Mouse (Mus musculus): ENCODE results near the gene Tmem268. TPM values are rescaled to one million over a fixed set of nuclear protein-coding genes. Genes with fewer than 3 reads are reported as not detected.

The Tmem268 gene
- polyA plus RNA-seq, 1 experiment = 12.3 TPM

DNA sequence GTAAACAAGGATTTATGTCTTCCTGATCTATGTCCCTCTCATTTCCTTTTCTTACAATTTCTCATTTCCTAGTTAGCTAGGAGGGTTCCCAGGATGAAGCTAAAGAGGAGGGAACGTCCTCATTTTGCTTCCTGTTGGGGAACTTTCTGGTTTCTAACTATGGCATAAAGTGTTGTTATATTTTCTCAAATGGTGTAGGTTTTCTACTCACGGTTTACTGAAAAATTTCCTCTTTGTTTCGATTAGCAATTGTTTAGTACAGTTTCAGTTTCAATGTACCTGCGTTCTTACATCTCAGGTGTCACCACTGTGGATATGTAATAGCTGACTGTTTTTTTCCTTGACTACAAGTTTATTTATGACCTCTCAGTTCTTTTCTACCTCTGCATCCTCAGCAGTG, 32.0 kb downstream of the Tmem268 start:
- H3K27me3 ChIP-seq (ENCODE audit: control insufficient read depth, insufficient read depth, low read length) = no peaks in the 10 kb centered on the region; the same call in 1 of the 2 replicates
- H3K27ac ChIP-seq (ENCODE audit: insufficient read depth, low read length) = no peak overlapping the region
- no peak overlapping the region for H3K4me3 ChIP-seq (replicated peaks; ENCODE audit: insufficient read depth, low read depth, low read length)
- TF ChIP-seq POLR2A (IDR thresholded peaks at IDR 0.05; ENCODE audit: borderline replicate concordance, insufficient read depth, low read length) = no peak
- no peak for TF ChIP-seq CTCF (IDR thresholded peaks at IDR 0.05; ENCODE audit: borderline replicate concordance, insufficient read depth, low read depth, low read length)
- DNase-seq = no peak
- WGBS = 92% methylated on average over 4 of the region's 4 CpGs
- no peaks in the 10 kb centered on the region for H3K4me1 ChIP-seq (ENCODE audit: control insufficient read depth, insufficient read depth, low read length)

DNA sequence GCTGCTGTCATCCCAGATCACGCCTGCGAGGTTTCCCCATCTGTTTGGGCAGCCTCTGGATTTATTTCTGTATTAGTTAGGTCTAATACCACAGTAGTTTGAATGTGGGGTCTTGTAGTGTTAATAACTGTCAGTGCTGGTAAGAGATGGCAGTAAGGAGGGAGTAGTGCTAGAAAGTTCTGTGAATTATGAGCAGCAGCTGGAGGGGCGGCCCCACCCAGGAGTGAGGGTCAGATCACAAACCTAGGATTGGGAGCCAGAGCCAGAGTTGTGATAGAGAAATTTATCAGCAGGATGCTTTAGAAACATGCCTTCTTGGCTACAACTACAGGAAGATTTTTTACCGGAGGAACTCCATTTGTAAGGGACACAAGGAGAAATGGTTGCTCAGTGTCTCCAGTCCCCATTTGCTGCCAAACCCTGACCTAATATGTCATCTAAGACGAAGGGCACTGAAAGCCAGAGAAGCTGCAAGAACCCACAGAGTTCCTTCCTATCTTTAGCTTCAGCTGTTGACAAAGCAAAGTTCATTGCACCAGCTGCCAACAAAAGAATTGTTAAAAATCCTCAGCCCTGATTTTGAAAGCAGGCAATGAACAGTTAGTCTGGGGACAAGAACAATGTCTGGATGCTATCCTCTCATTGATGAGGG, 36.0 kb downstream of the Tmem268 start:
- Histone ChIP-seq H3K27me3 (ENCODE audit: control insufficient read depth, insufficient read depth, low read length) (no peaks in the 10 kb centered on the region; the same call in 1 of the 2 replicates), H3K4me3 (replicated peaks; ENCODE audit: insufficient read depth, low read depth, low read length) (no peak overlapping the region), H3K4me1 (ENCODE audit: control insufficient read depth, insufficient read depth, low read length) (no peaks in the 10 kb centered on the region), H3K27ac (ENCODE audit: insufficient read depth, low read length) (no peak overlapping the region)
- WGBS = 69% methylated on average over 5 of the region's 5 CpGs
- TF ChIP-seq POLR2A (IDR thresholded peaks at IDR 0.05; ENCODE audit: borderline replicate concordance, insufficient read depth, low read length) (no peak), CTCF (IDR thresholded peaks at IDR 0.05; ENCODE audit: borderline replicate concordance, insufficient read depth, low read depth, low read length) (no peak)
- no peak for DNase-seq

DNA sequence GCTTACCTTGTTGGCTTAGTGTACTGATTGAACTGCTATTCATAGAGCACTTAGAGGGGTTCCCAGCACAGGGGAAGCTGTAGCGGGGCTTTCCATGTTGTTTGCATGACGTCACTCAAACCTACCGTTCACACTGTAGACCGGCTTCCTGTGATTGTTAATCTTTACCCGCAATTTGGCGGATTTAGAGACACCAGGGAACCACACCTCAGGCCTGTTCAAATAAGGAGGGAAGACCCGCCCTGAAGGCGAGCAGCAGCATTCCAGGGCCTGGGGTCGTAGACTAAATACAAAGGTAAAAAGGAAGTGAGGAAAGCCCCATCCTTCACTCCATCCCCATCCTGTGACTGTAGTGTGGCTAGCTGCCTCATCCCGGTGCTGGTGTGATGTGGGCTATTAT, 36.7 kb downstream of the Tmem268 start:
- no peak for DNase-seq
- WGBS = 84% methylated on average over 10 of the region's 10 CpGs
- H3K4me1 ChIP-seq (ENCODE audit: control insufficient read depth, insufficient read depth, low read length) = no peaks in the 10 kb centered on the region
- TF ChIP-seq POLR2A (IDR thresholded peaks at IDR 0.05; ENCODE audit: borderline replicate concordance, insufficient read depth, low read length) (no peak), CTCF (IDR thresholded peaks at IDR 0.05; ENCODE audit: borderline replicate concordance, insufficient read depth, low read depth, low read length) (no peak)
- no peak overlapping the region for H3K27ac ChIP-seq (ENCODE audit: insufficient read depth, low read length)
- H3K27me3 ChIP-seq (ENCODE audit: control insufficient read depth, insufficient read depth, low read length) = no peaks in the 10 kb centered on the region; the same call in 1 of the 2 replicates
- H3K4me3 ChIP-seq (replicated peaks; ENCODE audit: insufficient read depth, low read depth, low read length) = no peak overlapping the region

DNA sequence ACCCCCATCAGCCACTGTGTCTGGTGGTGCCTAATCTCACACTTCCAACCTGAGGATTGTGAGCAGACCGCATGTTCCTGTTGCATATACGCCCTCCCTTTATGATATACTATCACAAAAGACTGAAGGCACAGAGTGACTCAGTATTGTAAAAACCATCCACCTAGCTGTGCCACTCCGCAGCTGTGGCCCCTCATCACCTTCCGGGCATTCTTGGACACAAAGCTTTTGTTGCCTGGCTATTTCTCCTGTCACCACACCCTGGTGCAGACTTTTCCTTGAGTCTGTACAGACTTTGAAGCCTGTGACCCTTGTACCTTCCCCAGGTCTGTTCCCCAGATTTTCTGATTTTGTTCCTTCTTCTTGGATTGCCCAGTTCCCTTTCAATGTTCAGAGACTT, 37.4 kb downstream of the Tmem268 start:
- WGBS = 96% methylated on average over 4 of the region's 4 CpGs
- TF ChIP-seq POLR2A (IDR thresholded peaks at IDR 0.05; ENCODE audit: borderline replicate concordance, insufficient read depth, low read length) (no peak), CTCF (IDR thresholded peaks at IDR 0.05; ENCODE audit: borderline replicate concordance, insufficient read depth, low read depth, low read length) (no peak)

DNA sequence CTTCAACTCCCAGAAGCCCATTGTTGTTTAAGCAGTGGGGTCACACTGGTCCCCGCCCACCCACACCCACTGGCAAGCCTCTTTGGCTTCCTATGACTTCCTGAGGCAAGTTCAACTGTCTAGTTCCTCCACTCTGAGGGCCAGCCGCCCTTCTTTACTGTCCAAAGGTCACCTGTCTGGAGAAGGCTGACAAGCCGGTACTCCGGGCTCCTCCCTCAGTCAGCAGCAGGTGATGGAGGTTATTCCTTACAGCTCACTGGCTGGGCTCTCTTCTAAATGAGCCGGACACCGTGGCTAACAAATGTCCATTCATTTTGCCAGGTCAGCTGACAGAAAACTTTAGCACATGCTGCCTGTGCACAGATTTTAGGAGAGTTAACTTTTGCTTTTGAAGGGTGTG, 42.2 kb downstream of the Tmem268 start:
- H3K27me3 ChIP-seq (ENCODE audit: control insufficient read depth, insufficient read depth, low read length) = no peaks in the 10 kb centered on the region
- 71% methylated on average over 6 of the region's 6 CpGs for WGBS
- H3K27ac ChIP-seq (ENCODE audit: insufficient read depth, low read length) = no peak overlapping the region
- no peaks in the 10 kb centered on the region for H3K4me1 ChIP-seq (ENCODE audit: control insufficient read depth, insufficient read depth, low read length)
- no peak for DNase-seq
- no peak overlapping the region for H3K4me3 ChIP-seq (replicated peaks; ENCODE audit: insufficient read depth, low read depth, low read length)
- TF ChIP-seq POLR2A (IDR thresholded peaks at IDR 0.05; ENCODE audit: borderline replicate concordance, insufficient read depth, low read length) = no peak
- no peak for TF ChIP-seq CTCF (IDR thresholded peaks at IDR 0.05; ENCODE audit: borderline replicate concordance, insufficient read depth, low read depth, low read length)

More for the DNA sequence above, 37.4 kb downstream of the Tmem268 start:
- H3K4me1 ChIP-seq (ENCODE audit: control insufficient read depth, insufficient read depth, low read length) = no peaks in the 10 kb centered on the region
- DNase-seq = no peak
- H3K27ac ChIP-seq (ENCODE audit: insufficient read depth, low read length) = no peak overlapping the region
- no peak overlapping the region for H3K4me3 ChIP-seq (replicated peaks; ENCODE audit: insufficient read depth, low read depth, low read length)
- no peaks in the 10 kb centered on the region; the same call in 1 of the 2 replicates for H3K27me3 ChIP-seq (ENCODE audit: control insufficient read depth, insufficient read depth, low read length)

DNA sequence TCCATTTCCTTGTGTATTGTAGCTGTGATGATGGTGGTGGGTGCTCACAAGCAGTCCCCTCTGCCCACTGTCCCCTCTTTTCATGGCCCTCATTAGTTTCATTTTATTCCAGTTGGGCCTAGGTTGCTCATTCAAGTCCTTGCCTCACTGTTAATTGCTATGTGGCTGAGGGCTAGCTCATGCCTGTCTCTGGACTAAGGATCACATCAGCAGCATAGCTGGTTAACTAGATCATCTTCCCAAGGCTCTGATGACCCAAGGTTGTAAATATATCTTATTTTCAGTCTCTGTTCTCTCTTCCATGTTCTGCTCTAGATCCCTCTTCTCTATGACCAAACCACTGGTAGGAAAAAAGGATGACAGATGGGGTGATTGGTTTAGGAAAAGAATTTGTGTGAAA, 42.7 kb downstream of the Tmem268 start:
- no peak for DNase-seq
- TF ChIP-seq POLR2A (IDR thresholded peaks at IDR 0.05; ENCODE audit: borderline replicate concordance, insufficient read depth, low read length) (no peak), CTCF (IDR thresholded peaks at IDR 0.05; ENCODE audit: borderline replicate concordance, insufficient read depth, low read depth, low read length) (no peak)
- H3K27ac ChIP-seq (ENCODE audit: insufficient read depth, low read length) = no peak overlapping the region
- no peaks in the 10 kb centered on the region for H3K4me1 ChIP-seq (ENCODE audit: control insufficient read depth, insufficient read depth, low read length)
- no peak overlapping the region for H3K4me3 ChIP-seq (replicated peaks; ENCODE audit: insufficient read depth, low read depth, low read length)
- no peaks in the 10 kb centered on the region for H3K27me3 ChIP-seq (ENCODE audit: control insufficient read depth, insufficient read depth, low read length)

DNA sequence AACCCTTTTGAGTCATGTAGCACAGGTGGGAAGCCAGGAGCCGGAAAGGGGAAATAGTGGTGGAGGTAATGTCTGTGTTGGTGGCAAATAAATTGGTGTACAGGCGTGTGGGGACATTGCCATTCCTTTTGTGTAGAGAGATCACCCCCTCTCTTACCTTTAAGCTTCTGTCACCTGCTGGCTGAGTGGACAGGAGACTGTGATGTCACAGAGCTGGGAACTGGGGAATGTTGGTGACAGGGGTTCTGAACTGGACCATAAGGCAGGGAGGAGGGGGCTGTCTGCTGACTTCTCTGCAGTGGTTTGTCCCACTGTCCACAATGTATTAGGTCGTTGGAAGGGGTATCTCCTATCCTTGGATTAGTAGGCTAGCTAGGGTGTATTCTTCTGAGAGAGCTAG, 46.4 kb downstream of the Tmem268 start, which contains the start of gene Gm11213:
Gene Gm11213, minus strand, starts transcription at position 317 of the 400 bp plus-strand sequence.
- DNase-seq = no peak
- Histone ChIP-seq H3K27me3 (ENCODE audit: control insufficient read depth, insufficient read depth, low read length) (no peaks in the 10 kb centered on the region), H3K4me3 (replicated peaks; ENCODE audit: insufficient read depth, low read depth, low read length) (no peak within 1 kb of the TSS), H3K27ac (ENCODE audit: insufficient read depth, low read length) (no peak within 1 kb of the TSS; the same call in 1 of the 2 replicates), H3K4me1 (ENCODE audit: control insufficient read depth, insufficient read depth, low read length) (no peaks in the 10 kb centered on the region)
- 79% methylated on average over 3 of the region's 3 CpGs for WGBS
- no peak for TF ChIP-seq POLR2A (IDR thresholded peaks at IDR 0.05; ENCODE audit: borderline replicate concordance, insufficient read depth, low read length)
- no peak for TF ChIP-seq CTCF (IDR thresholded peaks at IDR 0.05; ENCODE audit: borderline replicate concordance, insufficient read depth, low read depth, low read length)

DNA sequence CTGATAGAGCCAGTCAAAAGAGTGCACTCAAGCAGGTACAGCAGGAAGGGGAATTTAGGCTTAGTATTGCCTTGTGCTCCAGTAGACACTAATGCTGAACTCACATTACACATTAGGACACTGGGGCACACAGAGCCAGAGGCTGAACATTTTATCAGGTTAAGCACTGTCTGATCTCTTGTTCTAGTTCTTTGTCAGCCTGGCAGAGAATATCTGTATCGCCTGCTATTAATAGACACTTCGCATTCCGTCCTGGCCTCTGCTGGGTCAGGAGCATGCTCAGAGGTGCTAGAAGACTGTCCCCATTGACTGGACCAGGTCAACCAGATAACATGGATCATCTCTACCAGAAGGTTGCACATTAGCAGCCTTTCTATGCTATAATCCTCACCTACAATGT, 47.0 kb downstream of the Tmem268 start:
- no peak overlapping the region; the same call in 1 of the 2 replicates for H3K27ac ChIP-seq (ENCODE audit: insufficient read depth, low read length)
- TF ChIP-seq POLR2A (IDR thresholded peaks at IDR 0.05; ENCODE audit: borderline replicate concordance, insufficient read depth, low read length) = no peak
- TF ChIP-seq CTCF (IDR thresholded peaks at IDR 0.05; ENCODE audit: borderline replicate concordance, insufficient read depth, low read depth, low read length) = no peak
- no peaks in the 10 kb centered on the region for H3K4me1 ChIP-seq (ENCODE audit: control insufficient read depth, insufficient read depth, low read length)
- no peak overlapping the region for H3K4me3 ChIP-seq (replicated peaks; ENCODE audit: insufficient read depth, low read depth, low read length)
- DNase-seq = peak in 1 of 2 experiments; percentile 8
- WGBS = 85% methylated on average over 3 of the region's 3 CpGs
- H3K27me3 ChIP-seq (ENCODE audit: control insufficient read depth, insufficient read depth, low read length) = no peaks in the 10 kb centered on the region

All from cerebellum, adult 2 months (tissue).